Mouse (Mus musculus): Measurements from ENCODE around the gene Iglon5.

GRCm38 (mm10) chr7:43452609-43453008 lies 37.3 kb downstream of the Iglon5 start:
- TF ChIP-seq CTCF (IDR thresholded peaks at IDR 0.05; ENCODE audit: borderline replicate concordance, insufficient read depth, low read depth, low read length), result no peak
- no peak for TF ChIP-seq POLR2A (IDR thresholded peaks at IDR 0.05; ENCODE audit: borderline replicate concordance, insufficient read depth, low read length)
